Mouse (Mus musculus) spleen, adult 12 weeks (tissue): ENCODE results near the gene Bckdhb.
"Not testable (repeated sequence)": the region's sequence is repeated elsewhere in the genome, so short reads cannot be mapped to it uniquely, and the experiment has no call there.

Experiments
- DNase-seq: peaks from one replicate; pipeline ENCODE4 v3.0.0; 2022; ENCODE audit warnings: low spot score

The Bckdhb gene

DNA sequence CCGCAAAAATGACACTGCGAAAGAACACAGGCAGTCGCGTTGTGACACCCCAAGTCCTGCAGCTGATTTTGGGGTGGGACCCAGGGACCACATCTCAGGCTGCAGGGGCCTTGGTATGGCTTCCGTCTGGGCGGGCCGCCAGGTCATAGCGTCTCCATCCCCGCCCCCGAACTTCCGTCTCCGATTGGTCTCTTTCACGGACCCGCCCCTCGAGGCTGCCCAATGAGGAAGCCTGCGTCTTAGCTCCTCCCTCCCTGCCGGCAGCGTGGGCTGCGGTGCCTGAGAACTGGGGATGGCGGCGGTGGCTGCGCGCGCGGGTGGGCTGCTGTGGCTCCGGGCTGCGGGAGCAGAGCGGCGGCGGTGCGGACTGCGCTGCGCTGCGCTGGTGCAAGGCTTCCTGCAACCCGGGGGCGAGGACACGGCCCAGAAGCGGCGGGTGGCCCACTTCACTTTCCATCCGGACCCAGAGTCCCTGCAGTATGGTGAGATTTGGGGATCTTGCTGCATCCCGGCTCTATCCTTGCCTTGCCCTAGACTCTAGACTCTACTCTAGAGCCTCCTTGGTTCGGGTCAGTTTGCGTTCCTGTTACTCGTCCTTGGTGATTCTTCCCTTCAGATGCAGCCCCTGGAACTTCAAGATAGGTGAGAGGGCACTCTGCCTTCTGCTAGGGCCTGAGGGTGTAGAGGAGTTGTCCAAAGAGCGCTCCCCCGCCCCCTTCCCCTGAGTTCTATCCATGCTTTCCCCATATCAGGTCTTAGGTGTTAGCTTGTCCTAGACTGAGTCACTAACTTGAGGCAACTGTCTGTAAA is at the start of gene Bckdhb:
Gene Bckdhb (plus strand): TSS at position 268 of the 810 bp plus-strand sequence.
- peak; percentile 84 for DNase-seq

DNA sequence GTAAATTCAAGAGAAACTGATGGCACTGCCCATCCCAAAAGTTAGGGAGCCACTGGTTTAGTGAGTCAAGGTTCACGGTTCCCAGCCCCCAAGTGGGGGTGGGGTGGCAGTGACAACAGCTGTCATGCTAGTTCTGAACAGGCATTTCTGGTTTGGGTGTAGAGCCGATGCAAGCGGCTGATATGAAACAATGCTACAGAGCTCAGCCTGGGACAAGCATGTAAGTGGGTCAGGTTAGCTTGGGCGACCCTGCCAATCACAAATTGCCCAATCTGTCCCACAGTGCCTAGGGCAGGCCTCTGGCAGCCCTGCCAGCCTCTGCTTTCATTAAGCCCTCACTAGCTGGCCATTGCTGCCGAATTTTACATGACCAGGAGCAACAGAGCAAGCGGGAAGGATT is 42.8 kb upstream of the Bckdhb start:
- DNase-seq = no peak

DNA sequence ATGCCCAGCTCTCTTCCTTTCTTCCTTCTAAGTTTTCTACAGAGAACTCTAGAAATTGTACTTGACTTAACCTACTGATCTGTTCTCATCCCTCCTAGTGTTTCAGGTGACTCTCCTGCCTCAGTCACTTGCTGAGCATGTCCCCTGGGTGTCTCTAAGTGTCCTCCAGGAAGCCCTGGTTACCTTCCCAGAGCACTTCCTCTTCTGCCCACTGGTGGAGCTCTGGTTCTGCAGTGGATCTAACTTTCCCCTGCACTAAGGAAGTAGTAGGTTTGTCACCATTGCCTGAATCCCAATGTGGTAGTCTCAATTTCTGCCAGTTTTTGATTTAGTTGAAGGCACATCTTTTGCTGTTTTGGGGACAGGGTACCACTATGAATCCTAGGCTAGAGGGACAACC is 38.8 kb upstream of the Bckdhb start:
- DNase-seq = no peak

DNA sequence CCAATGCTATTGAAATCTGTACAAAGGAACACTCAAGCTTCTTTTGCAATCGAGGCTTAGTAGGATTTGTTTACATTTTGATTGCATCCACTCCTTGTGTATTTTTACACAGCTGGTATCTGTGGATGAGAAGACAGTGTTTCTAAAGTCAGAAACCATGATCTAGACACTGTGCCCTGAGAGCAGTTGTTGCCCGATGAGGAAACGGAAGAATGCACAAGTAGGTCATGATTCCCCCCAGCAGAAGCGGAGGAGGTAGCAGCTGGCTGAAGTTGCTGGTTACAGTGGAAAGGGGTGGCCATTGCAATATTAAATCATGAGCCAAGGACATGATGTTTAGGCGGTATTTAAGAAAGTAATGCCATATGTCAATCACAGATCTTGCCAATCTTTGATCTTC is 36.7 kb upstream of the Bckdhb start:
- no peak for DNase-seq

DNA sequence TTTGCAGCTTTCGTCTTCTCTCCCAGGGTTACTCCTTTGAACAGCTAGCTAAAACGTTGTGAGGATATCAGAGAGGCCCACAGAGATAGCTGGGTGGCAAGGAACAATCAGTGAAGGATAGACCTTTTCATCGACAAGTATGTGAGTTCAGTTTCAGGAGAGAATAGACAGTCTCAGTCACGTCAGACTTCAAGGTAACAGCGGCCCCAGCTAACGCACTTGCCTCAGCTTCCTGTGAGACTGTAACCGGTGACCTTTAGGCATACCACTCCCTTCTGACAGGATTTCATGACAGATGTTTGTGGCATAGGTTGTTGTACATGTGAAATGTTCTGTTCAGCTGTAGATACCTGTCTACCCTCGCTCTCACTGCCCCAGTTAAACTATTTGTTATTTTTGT is 31.9 kb upstream of the Bckdhb start:
- DNase-seq = no peak

DNA sequence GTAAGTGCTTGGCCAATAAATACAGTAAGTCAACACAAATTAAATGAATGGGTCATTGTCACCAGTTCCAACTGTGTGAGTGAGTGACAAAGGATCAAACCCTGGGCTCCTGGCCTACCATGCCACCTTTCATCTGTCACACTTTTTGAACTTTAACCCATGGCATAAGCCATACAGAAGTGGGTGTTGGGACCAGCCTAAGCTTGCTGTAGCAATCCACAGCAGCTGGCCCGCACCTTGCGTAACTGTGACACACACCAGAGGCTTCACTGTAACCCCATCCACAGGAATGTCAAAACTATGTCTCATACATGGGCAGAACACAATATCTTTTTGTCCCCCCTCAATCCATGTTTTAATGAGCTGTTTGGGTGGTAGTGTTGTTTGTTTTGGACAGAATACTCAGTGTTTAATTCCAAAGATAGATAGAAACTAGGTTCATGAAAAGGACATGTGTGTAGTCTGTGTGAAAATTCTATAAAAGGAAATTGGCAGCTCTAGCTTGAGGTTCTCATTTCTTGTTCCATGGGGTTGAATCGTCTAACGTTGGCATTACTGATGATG is 31.1 kb upstream of the Bckdhb start:
- DNase-seq = no peak

DNA sequence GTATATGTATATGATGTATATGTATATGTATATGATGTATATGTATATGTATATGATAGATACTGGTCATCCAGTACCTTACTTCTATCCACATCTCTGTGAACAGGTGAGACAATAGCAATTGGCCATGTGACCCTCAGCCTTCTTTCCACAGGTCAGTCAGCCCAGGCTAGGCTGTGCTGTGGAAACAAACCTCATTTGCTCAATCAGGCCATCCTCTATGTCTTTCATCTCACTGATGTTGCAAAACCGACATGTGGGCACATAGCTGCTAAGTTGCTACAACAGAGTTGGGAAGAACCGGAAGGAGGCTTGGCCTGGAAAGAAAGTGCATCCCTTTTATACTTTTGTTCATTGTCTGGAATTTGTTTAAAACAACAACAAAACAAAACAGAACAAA is 22.9 kb upstream of the Bckdhb start:
- no peak for DNase-seq

DNA sequence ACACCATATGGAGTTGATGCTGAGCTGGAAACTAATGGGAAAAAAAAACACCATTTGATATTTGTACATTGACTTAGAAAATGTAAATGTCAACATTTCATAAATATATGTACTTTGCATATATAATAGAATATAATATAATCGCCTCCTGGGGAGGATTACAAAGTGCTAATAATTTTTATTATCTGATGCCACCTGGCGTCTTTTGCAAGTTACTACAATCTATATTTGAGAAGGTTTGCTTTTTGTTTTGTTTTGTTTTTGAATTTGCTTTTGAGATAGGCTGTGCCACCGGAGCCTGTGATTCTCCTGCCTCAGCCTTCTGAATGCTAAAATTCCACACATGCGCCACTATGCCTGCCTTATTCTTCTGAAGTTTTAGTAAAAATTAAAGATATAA is 19.1 kb upstream of the Bckdhb start:
- DNase-seq = no peak

DNA sequence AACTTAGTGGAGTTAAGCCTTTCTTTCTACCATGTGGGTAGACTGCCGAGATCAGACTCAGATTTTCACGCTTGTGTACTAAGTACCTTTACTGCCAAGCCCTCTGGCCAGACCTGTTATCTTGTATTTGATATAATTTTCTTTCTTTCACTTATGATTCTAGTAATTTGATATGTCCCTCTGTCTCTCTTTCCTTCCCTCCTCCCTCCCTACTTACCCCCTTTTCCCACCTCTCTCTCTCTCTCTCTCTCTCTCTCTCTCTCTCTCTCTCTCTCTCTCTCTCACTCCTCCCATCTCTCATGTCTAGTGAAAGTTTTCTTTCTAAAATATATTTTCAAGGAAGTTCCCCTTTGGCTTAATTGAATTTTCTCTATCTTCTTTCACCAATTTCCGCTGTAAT is 17.9 kb upstream of the Bckdhb start:
- DNase-seq = no peak

DNA sequence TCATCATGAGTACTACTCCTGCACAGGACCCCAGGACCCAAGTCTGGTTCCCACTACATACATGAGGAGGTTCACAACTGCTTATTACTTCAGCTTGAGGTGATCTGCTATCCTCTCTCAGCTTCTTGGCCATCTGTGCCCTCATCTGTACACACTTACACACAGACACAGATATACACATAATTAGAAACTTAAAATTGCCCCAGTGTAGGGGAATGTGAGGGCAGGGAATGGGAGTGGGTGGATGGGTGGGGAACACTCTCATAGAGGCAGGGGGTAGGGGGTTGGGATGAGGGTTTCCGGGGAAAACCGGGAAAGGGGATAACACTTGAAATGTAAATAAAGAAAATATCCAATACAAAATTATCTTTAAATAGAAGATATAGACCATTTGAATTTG is 15.1 kb upstream of the Bckdhb start:
- no peak for DNase-seq

DNA sequence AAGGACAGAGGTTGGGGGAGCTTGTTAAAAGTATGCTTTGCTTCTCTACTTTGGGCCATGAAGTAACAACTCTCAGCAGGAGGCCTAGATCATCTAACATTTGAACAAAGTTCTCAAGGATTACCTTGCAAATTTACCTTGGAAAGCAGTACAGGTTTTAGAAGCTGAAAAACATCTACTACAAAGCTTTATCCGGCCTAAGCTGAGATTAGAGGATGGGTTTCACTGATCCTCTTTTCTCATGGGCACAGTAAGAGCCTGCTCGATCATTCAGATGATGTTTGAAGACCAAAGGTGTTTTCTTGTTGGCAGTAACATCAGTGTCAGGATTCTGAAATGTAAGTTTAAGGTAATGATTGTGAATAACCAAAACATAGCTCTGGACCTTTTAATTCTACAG is 14.0 kb upstream of the Bckdhb start:
- no peak for DNase-seq

DNA sequence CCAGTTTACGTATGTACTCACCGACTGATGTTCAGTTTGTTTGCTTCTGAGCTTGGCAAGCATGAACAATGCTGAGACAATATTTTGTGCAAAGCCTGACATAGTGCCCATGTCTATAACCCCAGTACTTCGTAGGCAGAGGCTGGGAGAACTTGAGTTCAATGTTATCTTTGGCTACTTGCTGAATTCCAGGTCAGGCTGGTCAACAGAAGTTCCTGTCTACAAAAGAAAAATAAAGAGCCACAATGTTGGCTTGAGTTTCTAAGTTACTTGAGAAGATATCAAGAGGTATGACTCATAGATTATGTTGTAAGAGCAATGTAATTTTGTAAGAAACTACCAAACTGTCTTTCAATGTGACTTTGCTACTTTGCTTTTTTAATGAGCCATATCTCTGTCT is 2.9 kb upstream of the Bckdhb start:
- DNase-seq = no peak

DNA sequence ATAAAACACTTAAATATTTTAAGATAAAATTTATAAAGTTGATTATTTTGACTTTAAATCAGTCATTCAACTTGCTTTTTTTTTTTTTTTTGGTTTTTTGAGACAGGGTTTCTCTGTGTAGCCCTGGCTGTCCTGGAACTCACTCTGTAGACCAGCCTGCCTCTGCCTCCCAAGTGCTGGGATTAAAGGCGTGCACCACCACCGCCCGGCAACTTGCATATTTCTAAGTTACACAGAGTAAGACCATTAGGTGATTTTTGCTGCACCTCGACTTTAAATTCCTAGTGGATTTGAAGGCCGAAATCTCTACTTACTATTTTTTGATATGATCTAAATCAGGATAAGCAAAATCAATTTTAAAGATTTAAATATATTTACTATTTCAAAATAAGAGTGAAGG is 589 bp upstream of the Bckdhb start:
- DNase-seq = no peak

DNA sequence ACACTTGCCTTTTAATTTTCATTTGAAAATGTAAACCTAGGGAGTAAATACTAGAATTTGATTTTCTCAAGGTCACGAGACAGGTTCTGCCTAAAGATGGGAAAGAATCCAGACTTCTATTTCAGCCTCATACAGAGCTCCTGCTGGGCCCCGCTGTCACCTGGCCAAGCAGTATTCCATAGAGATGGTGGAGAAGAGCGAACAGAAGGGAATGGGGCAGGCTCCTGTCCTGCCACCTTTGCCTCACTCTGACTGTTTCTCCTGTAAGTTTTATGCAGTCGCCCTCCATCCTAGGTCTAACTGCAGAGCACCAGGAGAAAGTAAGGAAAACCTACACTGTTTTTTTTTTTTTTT is 720 bp downstream of the Bckdhb start:
- DNase-seq = no peak

DNA sequence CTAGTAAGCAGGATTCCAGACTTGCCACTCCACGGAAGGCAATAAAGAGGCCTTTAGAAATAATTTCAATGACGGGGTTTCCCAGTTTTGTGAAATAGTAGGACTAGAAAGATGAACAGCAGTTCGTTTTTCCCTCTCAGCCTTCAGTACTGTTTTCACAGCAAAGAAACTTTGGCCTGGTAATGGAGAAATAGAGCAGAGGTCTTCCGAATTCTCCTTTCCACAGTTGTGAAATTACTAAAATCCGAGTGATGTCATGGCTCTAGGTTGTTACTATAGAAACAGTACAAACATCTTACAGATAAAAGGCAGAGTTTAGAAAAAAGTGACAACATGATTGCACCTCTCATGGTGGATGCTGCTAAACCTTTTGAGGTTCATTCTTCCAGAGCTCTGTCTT is 1.4 kb downstream of the Bckdhb start:
- no peak for DNase-seq

DNA sequence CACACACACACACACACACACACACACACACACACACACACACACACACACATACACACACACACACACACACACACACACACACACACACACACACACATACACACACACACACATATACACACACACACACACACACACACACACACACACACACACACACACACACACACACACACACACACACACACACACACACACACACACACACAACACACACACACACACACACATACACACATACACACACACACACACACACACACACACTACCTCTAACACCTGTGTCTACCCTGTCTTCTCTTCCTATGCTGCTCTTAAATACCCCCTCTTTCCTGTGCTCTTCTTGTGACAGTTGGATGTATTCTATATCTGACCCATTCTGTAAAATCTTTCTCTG is 14.6 kb downstream of the Bckdhb start:
- not testable (repeated sequence) for DNase-seq

DNA sequence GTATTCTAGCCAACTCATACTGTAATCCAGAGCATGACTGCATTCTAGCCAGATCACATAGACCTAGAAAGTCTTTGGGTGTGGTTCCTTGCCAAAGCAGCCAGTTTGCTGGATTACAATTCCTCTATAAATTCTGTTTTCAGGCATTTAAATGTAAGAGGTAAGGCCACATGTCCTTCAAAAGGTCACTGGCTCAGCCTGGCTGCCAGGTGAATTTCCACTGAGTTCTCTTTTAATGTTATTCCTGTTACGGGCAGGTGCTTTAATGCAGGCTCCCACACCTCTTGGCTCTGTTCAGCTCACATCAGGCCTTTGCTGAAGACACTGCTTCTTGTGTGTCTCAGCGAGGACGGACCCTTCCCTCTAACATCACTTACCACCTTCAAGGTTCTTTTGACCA is 15.1 kb downstream of the Bckdhb start:
- no peak for DNase-seq

DNA sequence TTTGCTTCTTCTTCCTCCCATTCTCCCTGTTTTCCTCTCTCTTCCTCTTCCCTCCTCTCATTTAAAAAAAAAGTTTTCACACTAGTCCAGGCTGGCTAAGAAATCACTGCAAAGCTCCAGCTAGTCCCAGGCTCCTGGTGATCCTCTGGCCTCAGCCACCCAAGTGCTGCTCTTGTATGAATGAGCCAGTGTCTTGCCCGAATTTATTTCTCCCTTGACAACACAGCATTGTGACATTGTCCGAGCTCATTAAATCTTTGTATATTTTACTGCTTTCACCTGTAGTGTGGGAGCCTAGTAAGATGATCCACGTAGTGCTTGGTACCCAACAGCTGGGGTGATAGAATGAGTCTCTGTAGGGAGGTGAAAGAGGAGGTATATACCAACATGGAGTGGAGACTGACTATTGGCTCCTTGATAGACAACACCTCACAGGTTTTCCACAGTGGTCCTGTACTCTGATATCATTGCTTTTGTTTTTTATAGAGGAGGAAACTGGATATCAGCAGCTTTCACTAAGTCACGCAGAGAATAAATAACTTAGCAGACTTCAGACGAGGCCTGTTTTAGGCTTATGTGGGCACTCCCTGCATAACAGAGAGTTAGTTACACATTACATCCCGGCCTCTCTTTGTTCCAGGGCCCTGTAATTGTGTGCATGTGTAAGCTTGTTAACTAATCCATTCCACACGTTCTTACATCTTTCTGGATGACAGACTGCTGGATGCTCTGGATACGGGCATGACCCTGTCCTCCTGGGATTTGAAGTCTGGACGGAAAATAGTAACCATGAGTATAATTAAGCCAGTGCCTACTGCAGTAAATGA is 15.8 kb downstream of the Bckdhb start:
- no peak for DNase-seq

DNA sequence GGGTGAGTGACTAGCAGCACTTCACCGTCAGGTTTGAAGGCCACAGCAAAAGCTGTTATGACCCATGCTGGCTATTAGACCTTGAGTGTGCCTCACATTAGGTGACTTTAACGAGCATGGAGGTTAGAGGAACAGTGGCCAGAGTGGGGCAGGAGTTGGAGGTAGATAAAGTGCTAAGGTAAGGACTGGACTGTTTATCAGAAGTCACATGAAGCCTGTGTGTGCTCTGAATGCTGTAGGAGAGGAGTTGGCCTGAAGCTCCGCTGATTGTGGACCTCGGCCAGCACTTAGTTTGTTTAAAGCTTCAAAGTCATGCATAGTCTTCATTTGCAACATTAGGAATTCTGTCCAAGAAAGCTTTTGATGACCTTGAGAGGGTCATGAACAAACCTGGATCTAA is 26.4 kb downstream of the Bckdhb start:
- DNase-seq = no peak

DNA sequence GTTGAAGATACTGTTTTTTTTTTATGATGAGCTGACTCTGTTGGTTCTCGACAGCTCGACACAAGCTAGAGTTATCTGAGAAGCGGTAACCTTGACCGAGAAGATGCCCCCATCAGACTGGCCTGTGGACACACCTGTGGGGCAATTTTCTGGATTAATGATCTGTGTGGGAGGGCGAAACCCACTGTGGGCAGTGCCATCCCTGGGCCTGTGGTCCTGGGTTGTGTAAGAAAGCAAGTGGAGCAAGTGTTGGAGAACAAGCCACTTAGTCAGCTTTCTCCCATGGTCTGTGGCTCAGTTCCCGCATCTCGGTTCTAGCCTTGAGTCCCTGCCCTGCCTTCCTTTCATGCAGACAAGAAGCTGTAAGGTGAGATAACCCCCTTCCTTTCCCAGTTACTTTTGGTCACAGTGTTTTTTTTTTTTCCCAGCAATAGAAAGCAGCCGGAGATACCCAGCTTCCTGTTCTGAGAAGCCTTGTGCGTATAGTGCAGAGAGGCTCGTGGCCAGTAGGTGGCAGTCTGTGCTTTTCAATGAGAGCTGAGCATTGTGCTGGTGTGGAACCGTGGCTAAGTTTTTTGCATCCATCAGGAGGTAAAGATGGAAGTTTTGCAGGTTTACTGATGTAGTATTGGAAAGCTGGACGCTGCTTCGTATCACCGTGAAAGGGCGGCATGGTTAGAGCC is 31.8 kb downstream of the Bckdhb start:
- DNase-seq = peak; percentile 45

DNA sequence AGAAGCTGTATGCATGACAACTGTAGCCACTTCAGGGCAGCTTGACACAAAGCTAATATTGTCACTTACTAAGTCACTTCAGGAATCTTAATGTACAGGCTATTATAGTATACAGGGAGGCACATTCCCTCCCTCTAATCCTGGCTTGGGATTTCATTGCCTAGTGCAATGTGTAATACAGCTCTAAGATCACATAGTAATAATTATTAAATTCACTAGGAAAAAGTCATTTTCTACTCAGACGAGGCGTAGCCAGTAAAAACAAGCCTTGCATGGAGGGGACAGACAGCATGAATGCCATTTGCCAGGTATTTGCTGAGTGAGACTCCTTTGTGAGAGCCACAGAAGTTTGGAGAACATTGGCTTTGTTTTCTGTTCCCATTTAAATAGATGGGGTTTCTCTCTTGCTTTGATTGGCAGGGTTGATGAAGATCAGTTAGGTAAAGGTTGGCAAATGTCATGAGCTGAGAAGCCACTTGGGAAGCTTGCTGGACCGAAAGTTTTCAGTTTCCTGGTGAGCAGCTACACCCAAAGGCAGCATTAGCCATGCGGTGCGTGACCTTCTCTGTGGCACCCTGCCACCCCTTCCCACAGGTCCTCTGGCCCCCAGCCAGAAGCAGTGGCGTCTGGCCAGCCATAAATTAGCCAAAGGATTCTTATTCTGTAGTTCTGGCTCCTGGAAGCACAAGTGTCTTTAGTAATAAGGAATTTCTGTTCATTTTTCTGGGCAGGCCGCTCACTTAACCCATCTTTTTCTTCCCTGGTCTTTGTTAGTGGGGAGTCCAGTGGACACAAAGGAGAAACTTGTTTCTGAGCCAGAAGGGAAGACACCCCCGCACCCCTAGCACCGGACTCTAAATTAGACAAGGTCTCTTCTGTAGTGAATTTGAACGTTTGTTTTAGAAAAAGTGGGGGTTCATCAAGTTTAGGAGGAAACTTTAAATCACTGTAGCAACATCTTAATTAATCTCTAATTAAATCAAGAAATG is 37.4 kb downstream of the Bckdhb start:
- DNase-seq = no peak
